Mouse (Mus musculus): ENCODE data around the gene Bhlha15. TPM values are rescaled to one million over a fixed set of nuclear protein-coding genes. Genes with fewer than 3 reads are reported as not detected.

Bhlha15 gene
- polyA plus RNA-seq, 1 experiment, result 3.1 TPM

GRCm38 (mm10) chr5:144234714-144235113 lies 44.6 kb downstream of the Bhlha15 start:
- H3K9ac ChIP-seq (ENCODE audit: low read depth, poor library complexity, severe bottlenecking), result no peak overlapping the region
- no peaks in the 10 kb centered on the region for H3K9me3 ChIP-seq (replicated peaks; ENCODE audit: control insufficient read depth, insufficient read depth, low read length, poor library complexity, severe bottlenecking)
- H3K4me3 ChIP-seq (ENCODE audit: low read depth, low read length), result no peak overlapping the region
- no peak overlapping the region for H3K27ac ChIP-seq (ENCODE audit: insufficient read depth, low read length)
- H3K27me3 ChIP-seq (ENCODE audit: control insufficient read depth, insufficient read depth, low read length, poor library complexity, severe bottlenecking), result no peaks in the 10 kb centered on the region
- no peaks in the 10 kb centered on the region for H3K4me1 ChIP-seq (ENCODE audit: control insufficient read depth, insufficient read depth, low read length)
- no peak for TF ChIP-seq EP300 (IDR thresholded peaks at IDR 0.05; ENCODE audit: insufficient read depth, low read depth, low read length)
- TF ChIP-seq CTCF (IDR thresholded peaks at IDR 0.05; ENCODE audit: low read depth, low read length), result no peak
- TF ChIP-seq POLR2A (IDR thresholded peaks at IDR 0.05; ENCODE audit: insufficient read depth, low read length), result no peak
- H3K36me3 ChIP-seq (ENCODE audit: control insufficient read depth, insufficient read depth, low read length, poor library complexity, severe bottlenecking), result no peaks in the 10 kb centered on the region

GRCm38 (mm10) chr5:144238969-144239368 lies 48.9 kb downstream of the Bhlha15 start:
- Histone ChIP-seq H3K4me3 (ENCODE audit: low read depth, low read length) (no peak overlapping the region), H3K27ac (ENCODE audit: insufficient read depth, low read length) (no peak overlapping the region), H3K36me3 (ENCODE audit: control insufficient read depth, insufficient read depth, low read length, poor library complexity, severe bottlenecking) (no peaks in the 10 kb centered on the region), H3K9ac (ENCODE audit: low read depth, poor library complexity, severe bottlenecking) (no peak overlapping the region), H3K9me3 (replicated peaks; ENCODE audit: control insufficient read depth, insufficient read depth, low read length, poor library complexity, severe bottlenecking) (no peaks in the 10 kb centered on the region), H3K4me1 (ENCODE audit: control insufficient read depth, insufficient read depth, low read length) (no peaks in the 10 kb centered on the region), H3K27me3 (ENCODE audit: control insufficient read depth, insufficient read depth, low read length, poor library complexity, severe bottlenecking) (no peaks in the 10 kb centered on the region)
- TF ChIP-seq CTCF (IDR thresholded peaks at IDR 0.05; ENCODE audit: low read depth, low read length) (no peak), EP300 (IDR thresholded peaks at IDR 0.05; ENCODE audit: insufficient read depth, low read depth, low read length) (no peak), POLR2A (IDR thresholded peaks at IDR 0.05; ENCODE audit: insufficient read depth, low read length) (no peak)

Other genes with a start within 250 kb of the Bhlha15 start
- 67.4 and 69.5 TPM in 2 replicates for gene Ccz1, start 175.4 kb upstream of the Bhlha15 start, polyA plus RNA-seq (2011; ENCODE audit: insufficient read depth, insufficient read length, low read depth, missing spikeins)
- not detected in 2 replicates for gene Ocm, start 163.6 kb upstream of the Bhlha15 start, polyA plus RNA-seq (2011; ENCODE audit: insufficient read depth, insufficient read length, low read depth, missing spikeins)
- gene Lmtk2, start 89.8 kb upstream of the Bhlha15 start, polyA plus RNA-seq (2011; ENCODE audit: insufficient read depth, insufficient read length, low read depth, missing spikeins), result 46.2 and 47.1 TPM in 2 replicates
- gene Tecpr1, start 33.3 kb downstream of the Bhlha15 start, polyA plus RNA-seq (2011; ENCODE audit: insufficient read depth, insufficient read length, low read depth, missing spikeins), result 10.7 and 11.6 TPM in 2 replicates
- gene Bri3, start 54.2 kb downstream of the Bhlha15 start, polyA plus RNA-seq (2011; ENCODE audit: insufficient read depth, insufficient read length, low read depth, missing spikeins), result 77.9 and 82.6 TPM in 2 replicates
- 18.2 and 21.7 TPM in 2 replicates for gene Baiap2l1, start 167.8 kb downstream of the Bhlha15 start, polyA plus RNA-seq (2011; ENCODE audit: insufficient read depth, insufficient read length, low read depth, missing spikeins)

All from ES-Bruce4 (cell line).